Mouse (Mus musculus) frontal cortex, postnatal 25 days (tissue): ENCODE data around the gene Msln.
A peak's percentile ranks its signal among the peaks of the same experiment; 100 is the strongest.
"Not testable (repeated sequence)": the region's sequence is repeated elsewhere in the genome, so short reads cannot be mapped to it uniquely, and the experiment has no call there.

Experiments used
- DNase-seq, 2 experiments: peaks; one replicate each; pipeline ENCODE4 v3.0.0; 2022; ENCODE audit warnings: low spot score in 2 of 2

Gene Msln

DNA sequence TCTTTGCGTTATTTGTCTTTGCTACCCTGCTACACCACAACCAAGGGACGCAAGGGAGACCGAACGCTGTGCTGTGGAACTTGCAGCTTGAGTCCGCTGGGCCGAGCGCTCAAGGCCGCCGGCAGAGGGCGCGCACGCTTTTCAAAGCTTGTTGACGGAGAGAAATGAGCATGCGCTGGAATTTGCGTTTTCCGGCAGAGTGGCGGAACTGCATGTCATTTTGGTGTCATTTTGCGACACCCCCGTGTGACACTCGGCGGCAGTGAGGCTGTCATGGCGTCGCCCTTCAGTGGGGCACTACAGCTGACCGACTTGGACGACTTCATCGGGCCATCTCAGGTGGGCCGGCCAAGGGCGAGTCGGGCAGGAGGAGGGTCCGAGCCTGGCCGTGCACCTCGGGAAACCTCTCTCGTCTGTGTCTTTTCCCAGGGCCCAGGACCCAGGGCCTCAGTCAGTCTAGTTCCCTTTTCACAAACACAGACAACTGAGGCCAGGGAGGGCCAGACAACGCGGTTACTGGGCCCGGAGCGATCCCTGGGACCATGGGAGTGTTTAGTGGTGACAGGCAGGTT lies 19.5 kb upstream of the Msln start, which contains the start of gene Narfl:
Gene Narfl, plus strand, starts transcription at position 228 of the 572 bp plus-strand sequence.
- peak; percentile 98 to 99 for DNase-seq

DNA sequence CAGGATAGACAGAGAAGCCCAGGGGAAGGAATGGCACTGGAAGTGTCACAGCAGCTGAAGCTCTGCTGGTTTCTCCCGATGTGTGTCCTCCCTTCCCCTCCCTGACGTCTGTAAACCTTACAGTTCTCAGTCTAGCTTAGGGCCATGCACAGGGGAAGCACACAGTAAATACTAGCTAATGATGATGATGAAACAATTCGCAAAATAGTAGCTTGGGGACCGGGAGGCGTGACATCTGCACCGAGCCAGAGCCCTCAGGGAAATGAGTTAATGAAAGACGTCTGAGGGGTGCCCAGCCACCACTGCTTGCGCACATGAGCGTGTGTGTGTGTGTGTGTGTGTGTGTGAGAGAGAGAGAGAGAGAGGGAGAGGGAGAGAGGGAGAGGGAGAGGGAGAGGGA lies 15.2 kb upstream of the Msln start:
- no peak for DNase-seq

DNA sequence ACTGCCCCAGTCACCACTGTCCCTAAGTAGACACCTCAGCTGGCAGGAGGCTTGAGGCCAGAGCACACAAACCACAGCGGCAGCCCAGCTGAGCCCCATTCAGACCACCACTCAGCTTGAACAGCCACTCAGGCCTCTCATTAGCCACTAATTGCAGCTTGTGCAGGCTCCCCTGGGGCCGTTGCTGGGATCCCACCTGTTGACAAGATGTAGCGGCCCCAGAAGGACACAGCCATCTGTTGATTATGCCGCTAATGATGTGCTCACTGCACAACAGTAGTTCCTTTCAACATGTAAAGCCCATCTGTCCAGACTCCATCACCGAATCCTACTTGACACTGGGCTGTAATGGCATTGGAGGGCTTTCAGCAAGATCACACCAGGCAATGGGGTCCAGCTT lies 11.7 kb upstream of the Msln start:
- no peak for DNase-seq

DNA sequence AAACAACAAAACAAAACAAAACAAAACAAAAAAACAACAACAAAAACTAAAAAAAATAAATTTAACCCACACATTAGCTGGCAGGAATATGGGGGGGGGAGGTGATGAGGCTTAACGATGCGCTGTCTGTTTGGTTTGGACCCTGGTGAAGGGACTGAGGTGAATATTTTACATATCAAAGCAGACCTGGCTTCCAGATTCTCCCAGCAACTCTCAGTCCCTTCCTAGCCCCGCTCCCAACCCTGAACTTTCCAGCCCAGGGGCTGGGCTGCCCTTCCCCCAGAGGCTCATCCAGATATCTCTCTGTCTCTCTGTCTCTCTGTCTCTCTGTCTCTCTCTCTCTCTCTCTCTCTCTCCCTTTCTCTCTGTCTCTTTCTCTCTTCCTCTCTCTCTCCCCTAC lies 8.4 kb upstream of the Msln start:
- no peak for DNase-seq

DNA sequence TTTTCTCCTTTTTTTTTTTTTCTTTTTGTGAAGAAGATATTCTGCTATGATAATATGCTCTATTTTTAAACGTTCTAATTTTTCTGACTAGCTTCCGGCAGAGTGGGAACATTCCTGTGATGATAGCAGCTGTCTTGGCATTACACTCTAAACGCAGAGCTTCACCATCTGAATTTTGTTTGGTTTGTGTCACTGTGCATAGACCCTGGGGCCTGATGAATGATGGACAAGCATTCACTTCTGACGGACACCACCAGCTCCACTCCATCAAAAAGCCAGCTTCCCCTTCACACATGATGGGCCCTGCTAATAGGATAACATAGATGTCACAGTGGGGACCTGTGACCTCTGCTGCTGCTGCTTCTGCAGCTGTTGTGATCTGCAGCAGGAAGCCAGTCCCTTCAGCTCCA lies 7.4 kb upstream of the Msln start:
- DNase-seq = no peak

DNA sequence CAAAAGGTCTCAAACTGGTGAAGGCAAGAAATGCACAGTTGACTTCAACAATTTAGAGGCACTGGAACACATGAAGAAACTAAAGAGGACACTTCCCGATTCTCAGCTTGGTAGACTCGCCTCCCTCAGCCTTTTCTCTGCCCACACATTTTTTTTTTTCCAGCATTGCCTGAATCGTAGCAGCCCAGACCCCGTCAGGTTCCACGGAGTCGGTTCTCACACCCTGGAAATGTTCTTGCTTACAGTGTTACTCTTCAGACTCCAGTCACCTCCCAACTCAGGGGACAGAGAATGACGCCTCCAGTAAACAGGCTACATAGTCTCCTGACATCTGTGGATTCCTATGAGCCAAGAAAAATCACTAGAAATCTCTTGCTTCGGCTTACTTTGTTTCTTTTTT lies 6.0 kb upstream of the Msln start:
- DNase-seq = no peak

DNA sequence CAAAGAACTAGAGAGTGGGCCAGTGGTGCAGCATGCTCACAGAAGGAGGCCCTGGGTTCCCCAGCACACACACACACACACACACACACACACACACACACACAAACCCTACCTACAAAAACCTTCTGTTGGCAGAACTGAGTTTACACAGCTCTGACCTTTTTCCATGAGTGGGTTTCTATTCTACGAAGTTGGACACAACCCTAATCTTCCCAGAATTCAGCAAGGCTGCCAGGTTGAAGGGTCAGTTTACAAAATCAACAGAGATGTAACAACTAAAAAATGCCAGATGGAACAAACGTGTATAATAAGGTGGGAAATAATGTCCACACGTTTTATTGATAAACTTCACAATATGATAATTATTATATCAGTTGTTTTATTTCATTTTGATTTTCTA lies 3.5 kb upstream of the Msln start:
- no peak for DNase-seq

DNA sequence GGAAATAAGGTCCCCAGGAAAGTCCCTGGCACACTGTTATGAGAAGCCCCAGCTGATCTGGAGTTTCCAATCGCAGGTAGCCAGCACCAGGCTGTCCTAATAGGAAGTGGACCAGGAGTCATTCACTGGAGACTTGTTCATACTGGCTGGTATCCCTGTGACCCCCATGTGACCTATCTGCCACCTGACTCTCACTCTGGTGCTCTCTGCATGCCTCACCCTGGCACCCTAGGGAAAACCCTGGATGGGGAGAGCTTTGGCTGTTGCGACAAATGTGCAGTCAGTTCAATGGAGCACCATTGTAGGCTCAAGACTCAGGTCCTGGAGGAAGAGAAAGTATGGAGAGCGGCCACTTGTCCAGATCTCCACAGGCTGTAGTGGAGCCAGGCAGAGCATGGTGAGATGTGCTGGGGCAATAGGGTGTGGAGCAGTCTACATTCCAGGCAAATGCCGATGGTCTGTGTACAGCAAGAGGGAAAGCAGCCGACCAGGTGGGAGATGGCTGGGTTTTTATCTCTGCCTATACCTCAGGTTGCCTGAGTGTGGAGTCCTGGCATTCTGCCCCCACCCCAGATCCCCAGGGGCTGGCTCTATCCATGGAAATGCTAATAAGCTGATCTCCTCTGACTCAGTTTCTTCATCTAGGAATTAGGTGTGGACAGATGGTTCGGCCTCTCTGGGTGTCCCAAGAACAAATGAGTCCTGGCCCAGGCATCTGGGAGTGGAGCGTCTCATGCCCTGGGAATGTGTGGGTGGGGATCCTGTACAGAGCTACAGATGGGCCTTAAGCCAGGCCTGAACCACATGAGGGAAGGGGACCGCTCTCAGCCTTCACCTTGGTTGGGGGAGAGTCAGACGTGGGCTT lies 2.4 kb upstream of the Msln start:
- DNase-seq = no peak

DNA sequence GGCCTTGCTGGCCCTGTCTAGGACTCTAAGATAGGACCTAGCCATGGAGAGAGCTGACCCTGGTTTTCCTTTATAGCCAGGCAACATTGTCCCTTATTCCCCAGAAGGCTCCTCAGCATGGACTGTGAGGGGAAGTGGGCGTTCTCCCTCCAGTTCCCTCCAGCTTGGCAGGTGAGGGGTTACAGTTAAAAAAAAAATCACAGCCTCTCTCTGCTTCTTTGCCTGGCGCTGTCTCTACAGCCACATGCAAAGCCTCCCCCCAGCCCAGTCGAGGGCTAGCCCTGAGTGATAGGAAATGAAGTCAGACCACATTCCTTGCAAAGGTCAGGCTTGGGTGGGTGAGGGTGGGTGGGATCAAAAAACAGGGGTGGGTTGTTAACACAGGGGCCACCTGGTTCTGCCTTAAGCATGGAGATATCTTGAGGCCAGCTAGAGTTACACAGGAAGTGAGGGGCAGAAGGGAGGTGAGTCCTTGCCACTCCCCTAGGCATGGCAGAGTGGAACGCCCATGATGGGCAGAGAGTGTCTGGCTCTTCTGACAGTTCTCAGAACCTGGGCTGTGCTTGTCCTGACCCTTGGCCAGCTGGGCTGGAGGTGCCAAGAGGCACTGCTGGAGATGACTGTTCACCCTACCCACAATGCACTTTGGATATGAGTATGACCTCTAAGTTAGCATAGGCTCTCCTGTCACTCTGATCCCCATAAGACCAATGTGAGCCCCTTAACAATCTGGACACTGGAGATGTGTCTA lies 1.6 kb upstream of the Msln start:
- no peak for DNase-seq

DNA sequence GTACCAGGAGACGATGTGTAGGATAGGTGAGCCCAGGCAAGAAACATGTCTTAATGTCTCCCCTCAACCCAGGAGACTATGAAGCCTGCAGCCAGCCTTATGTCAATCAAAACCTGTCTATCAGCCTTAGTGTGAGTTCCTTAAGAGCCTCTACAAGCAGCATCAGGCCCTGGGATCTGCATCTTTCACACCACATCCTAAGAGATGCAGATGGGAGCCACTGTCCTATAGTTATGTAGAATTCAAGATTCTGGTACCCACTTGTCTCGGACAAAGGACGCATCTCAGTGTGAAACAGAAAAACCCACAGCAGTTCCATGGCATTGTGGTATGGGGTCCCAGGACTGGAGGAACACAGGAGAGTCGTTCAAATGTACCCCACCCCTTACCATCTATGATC lies 908 bp upstream of the Msln start:
- no peak for DNase-seq

DNA sequence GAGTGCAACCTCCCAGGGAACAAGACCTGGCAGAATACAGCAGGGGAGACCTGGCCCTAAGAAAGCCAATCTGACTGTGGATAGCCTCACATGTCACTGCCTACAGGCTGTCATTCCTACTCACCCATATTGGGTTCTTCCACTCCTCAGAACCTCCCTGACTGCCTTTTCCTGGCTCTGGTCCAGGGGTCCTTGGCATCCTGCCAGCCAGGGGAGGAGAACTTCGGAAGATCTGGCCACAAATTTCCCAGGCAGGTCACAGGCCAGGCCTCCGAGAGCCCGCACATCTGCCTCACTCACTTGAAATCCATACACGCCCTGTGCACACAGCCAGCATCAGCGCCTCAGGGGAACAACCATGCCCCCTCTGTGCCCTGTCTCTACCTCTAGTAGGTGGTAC lies 2.7 kb downstream of the Msln start:
- peak in 1 of 2 experiments; percentile 41 for DNase-seq

DNA sequence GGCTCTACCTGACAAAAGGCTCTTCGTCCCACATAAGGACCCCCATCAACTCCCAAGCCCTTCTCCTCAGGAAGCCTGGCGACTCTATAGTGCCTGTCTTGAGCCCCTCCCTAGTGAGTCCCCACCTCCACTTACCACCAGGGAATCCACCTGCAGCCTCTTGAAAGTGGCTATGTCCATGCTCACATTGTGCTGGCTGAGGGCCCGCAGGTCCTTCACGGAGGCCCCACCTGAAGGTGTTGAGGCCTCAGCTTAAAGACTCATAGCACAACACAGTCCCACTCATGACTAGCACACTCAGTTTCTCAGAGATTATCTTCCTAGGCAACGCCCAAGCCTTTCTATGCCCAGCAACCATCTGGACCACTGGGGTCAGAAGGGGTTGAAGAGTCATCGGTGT lies 4.9 kb downstream of the Msln start:
- no peak for DNase-seq

DNA sequence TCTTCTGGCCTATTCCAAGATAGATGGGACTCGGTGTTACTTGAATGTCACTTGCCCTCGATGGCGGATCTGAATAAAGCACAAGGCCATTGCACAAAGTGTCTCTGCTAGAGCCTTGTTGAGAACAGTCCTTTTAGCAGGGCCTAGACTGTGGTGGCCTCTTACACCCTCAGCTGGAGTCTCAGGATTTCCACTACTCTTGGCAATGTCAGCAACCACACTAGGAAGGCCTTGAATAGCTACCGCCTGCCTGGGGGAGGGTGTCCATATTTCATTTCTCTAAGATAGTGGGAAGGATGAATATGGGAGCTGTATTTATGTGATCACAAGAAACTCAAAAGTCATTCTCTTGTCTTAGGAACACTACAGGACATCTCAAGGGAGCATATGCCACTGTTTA lies 5.9 kb downstream of the Msln start:
- no peak for DNase-seq

DNA sequence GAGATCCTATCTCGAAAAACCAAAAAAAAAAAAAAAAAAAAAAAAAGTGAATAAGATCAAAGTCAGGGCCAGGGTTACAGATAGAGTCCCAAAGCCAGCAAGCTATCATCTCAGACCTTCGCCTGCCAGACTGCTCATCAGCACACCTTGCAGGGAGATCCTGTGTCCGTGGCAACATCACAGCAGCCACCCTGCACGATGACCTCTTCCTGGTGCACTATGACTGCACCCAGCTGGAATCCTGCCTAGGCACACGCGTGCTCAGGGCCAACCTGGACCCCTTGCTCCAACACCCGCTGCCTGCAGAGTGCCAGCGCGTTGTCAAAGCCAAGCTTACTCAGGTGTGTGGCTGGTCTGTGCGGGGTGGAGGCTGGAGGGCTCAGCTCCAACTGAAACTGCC lies 9.9 kb downstream of the Msln start:
- no peak for DNase-seq

DNA sequence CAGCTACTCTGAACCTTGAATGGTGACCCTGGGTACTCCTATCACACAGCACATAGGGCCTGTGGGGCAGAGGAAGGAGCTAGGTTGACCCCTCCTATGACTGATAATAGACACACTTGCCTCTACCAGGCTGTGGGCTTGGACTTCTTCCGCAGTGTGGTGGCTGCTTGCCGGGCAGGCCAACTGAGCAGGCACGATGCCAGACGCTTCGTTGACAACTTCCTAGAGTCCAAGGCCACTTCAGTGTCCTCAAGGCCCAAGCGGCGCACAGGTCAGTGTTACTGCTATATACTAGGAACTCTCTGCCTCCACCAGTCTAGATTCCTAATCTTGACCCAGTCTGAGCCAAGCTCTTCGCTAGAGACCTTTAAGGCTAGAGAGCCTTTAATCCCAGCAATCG lies 10.3 kb downstream of the Msln start:
- DNase-seq = no peak

DNA sequence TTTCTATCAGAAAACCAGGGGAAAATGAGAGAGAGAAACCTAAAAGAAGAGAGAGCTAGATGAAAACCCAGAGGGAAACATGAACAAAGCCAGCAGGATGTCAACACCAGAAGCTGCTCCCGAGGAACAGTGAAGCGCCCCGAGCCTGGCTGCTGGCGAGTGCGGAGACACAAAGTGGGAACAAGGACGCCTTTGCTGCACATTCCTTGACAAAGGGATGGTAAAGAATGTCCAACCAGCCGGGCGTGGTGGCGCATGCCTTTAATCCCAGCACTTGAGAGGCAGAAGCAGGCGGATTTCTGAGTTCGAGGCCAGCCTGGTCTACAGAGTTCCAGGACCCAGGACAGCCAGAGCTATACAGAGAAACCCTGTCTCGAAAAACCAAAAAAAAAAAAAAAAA lies 12.7 kb downstream of the Msln start:
- not testable (repeated sequence) for DNase-seq

DNA sequence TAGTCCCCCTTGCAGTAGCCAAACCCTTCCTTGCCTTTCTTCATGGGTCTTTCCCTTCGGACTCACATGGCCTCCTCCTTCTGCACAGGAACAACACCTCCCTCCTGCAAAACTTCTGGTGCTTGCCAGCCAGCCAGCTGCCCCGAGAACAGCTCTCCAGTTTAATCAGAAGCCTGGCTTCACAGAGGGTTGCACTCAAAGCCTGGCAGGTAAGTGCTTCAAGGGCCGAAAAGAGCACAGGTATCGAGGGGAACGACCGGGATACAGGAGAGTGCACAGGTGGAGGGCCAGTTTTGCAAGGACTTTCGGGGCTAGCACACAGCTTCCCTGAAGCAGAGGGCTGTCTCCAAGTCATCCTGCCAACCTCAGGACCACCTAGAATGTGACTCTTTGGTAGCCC lies 15.3 kb downstream of the Msln start:
- no peak for DNase-seq

DNA sequence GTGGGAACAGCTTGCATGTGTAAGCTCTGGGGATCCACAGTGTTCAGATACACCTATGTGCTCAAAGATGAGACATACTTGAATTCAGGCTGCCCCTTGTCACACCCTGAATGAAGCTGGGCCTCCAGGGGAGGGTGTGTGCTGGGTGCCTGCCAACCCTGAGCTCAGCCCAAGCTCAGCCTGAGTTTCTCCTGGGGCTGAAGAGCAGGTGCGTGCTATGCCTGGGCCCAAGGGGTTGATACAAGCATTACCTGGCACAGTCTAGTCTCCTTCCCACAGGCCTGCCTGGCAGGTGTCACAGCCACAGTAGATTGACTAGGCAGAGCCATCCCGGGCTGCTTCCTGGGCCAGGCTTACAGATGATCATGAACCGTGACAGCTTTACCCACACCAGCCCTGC lies 18.4 kb downstream of the Msln start, which contains the start of gene Mslnl:
Gene Mslnl, plus strand, starts transcription at position 298 of the 400 bp plus-strand sequence.
- DNase-seq = no peak

DNA sequence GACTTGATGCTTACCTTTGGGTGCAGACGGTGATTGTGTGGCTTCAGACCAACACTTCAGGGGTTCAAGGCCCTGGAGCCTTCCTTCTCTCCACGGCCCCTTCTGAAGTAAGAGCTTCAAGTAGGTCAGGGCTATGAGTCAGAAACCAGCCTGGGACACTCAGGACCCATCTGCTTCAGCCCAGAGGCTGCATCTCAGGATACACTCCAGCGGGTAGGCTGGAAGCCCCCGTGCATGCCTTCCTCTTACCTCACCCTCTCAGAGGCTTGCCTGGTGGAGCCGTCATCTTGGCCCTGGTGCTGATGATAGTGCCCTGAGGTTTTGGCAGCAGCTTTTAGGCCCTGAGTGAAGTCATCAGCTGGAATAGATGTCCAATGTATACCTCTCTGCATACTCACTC lies 18.9 kb downstream of the Msln start:
- DNase-seq = no peak

DNA sequence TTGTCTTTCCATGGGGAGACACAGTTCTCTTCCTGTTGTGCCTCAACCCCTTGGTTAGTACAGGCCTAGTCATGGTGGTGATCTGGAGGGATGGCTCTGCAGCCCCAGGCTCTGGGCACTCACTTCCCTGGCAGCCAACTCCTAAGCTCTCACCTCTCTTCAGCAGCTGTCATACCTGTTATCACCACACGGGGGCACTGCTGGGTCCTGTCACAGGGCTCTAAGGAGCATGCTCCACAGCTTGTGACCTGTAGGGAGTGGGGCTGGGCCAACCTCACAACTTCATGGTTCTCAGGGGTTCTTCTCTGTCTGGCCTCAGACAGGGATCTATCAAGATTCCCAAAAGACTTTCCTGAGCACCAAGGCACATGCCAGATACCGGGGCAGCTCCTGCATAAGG lies 22.1 kb downstream of the Msln start:
- peak; percentile 85 to 91 for DNase-seq

DNA sequence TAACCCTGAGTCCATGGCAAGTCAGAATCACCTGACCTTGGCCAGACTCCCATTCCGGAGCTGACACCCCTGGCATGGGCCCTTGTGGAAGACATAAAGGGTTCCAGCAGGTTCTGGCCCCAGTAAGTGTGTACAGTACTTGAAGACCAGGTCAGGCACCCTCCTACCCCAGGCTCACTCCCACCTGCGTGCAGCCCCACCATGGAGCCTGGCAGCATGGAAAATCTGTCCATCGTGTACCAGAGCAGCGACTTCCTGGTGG lies 26.2 kb downstream of the Msln start:
- no peak for DNase-seq

DNA sequence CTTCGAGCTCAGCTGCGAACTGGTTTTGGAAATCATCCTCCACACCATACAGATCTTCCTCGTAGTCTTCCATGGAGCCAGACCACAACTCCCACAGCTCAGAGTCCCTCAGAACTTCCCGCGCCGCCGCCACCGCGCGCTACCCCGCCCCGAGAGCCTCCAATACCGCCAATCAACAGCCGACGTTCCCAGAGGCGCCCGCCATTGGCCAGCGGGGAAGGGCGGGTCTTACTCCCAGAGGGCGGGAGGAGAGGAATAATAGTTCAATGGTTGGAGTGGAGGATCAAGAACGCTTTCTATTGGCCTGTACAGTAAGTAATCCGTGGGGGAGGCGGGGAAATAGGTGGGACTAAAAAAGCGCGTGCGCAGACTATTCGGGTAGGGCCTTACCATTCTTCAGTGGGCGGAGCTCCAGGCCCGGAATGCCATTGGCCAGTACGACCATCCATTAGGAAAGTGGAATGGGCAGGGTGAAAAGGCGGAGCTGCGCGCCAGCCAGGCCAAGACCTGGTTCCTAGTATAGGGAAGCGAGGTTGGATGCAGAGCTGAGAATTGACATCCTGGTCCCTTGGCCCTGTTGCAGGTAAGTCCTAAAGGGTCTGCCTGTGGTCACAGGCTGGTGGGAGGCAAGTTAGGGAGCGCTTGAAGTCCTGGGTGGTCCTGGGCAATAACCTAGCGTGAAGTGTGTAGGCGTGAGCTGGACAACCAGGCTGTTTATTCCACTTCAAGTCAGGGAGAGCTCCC lies 26.7 kb downstream of the Msln start, which contains the start of the genes Chtf18 and Rpusd1:
Gene Chtf18, minus strand, starts transcription at position 155 of the 744 bp plus-strand sequence.
Gene Rpusd1, plus strand, starts transcription at position 406 of the 744 bp plus-strand sequence.
- peak; percentile 95 to 97 for DNase-seq
